Mouse (Mus musculus): ENCODE measurements at regions not wholly inside any gene's neighbourhood (a gene's known extent, or its start where the extent isn't known, plus 50 kb on each side); places are given as distances from the start of the nearest gene placed in this dataset.

- TF ChIP-seq ZC3H11A (IDR thresholded peaks at IDR 0.05; ENCODE audit: borderline replicate concordance, low read depth, low read length) = no peak
- no peak for TF ChIP-seq ZNF384 (IDR thresholded peaks at IDR 0.05; ENCODE audit: low read depth, low read length)
- no peak for TF ChIP-seq CHD2 (IDR thresholded peaks at IDR 0.05; ENCODE audit: low read depth, low read length)
- TF ChIP-seq HCFC1 (IDR thresholded peaks at IDR 0.05; ENCODE audit: borderline replicate concordance, insufficient read depth, low read length) = no peak
- TF ChIP-seq MAFK (IDR thresholded peaks at IDR 0.05; ENCODE audit: insufficient read depth, low read depth, low read length) = no peak
Observed at GRCm38 (mm10) chr3:144039498-144039897, 165.5 kb downstream of the Lmo4 start.
